Mouse (Mus musculus) mature B cell (primary cell): ENCODE data around the gene Atf7.

Experiments
- in situ Hi-C: fragments of 300-500 bp; cut with MboI; formaldehyde crosslinking; loops from 2 replicates; pipeline ENCODE4 v1.14.3; 2019

Gene Atf7

DNA sequence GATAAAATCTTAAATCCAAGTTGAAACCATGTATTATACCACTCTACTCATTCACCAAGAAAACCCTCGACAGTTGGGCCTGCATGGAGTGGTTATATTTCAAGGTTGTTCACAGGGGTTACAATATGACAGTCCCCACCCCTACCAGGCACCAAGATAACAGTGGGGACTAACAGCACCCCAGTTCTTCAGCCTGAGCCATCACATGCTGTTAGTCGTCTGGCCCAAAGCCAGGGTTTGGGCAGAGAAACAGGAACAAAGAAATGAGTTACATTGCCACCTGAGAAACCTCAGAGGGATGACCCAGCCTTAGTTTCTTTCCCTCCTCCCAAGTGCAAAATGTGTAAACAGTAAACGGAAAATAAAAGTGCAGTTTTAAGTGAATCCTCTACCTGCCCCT lies 125.9 kb downstream of the Atf7 start:
- in situ Hi-C loops = no loop called here

DNA sequence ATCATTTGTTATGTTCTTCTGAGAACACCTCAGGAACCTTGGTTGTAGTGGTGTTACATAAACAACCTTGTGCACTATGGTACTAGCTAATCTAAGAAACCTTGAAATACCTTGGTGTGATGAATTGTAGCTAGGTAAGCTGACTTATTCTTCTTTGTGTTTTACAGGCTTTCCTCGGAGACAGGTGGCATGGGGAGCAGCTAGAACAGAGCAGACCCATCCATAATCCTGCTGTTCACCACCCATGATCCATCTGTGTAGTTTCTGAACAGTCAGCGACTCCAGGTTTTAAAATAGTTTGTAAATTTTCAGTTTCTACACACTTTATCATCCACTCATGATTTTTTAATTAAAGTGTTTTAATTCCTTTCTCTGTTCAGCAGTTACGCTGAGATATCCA lies 126.9 kb downstream of the Atf7 start:
- in situ Hi-C loops = no loop called here

DNA sequence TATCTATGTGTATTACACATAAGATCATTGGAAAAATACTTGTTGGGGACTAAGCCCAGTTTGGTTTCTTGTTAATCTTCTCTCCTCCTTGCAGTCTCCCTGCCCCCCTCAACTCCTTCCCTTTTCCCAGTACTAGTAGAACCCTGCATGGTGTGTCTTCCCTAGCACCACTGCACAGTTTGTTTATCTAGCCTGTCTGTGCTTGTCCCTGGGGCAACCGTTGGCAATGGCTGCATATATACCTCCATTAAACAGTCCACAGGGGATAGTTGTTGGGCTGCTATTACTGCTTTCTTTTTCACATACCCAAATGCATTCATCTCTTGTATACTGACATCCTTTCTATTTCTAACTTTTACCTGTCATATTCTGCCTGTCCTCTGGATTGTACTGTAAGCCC lies 137.6 kb downstream of the Atf7 start:
- in situ Hi-C loops = no loop called here

DNA sequence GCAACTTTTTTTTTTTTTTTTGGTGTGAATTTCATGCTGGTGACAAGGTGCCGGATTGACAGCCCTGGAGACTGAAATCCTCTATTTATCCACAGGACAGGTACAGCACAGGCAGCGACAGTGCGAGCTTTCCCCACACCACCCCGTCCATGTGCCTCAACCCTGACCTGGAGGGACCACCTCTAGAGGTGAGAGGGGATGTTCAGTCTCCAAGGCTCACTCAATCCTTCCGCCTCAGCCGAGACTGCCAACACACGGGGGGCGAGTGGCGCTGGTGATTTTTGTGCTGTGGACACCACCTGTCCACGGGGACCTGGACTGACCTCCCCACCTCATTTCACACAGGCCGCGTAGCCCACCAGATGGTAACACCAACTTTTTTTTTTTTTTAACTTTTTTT lies 139.4 kb downstream of the Atf7 start:
- in situ Hi-C loops = no loop called here

DNA sequence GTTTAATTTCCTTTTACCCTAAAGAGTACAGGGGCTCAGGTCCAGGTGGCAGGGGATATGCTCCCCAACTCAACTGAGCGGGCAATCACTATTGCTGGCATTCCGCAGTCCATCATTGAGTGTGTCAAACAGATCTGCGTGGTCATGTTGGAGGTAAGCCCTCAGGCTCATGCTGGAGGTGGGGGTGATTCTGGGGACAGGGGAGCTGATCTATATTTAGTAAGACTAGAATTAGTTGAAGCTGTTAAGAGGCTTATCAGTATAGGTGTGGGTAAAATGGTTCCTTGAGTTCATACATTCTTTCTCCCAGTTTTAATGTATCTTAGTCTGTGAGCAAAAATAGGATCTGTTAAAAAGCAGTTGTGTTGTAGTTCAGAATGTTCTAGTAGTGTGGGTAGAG lies 142.1 kb downstream of the Atf7 start:
- in situ Hi-C loops = no loop called here
